Mouse (Mus musculus) lung, postnatal 0 days (tissue): ENCODE results near the gene Lrch3. TPM values are rescaled to one million over a fixed set of nuclear protein-coding genes. Genes with fewer than 3 reads are reported as not detected.
A peak's percentile ranks its signal among the peaks of the same experiment; 100 is the strongest.

Experiments
- ATAC-seq: fragments of 200-750 bp; cut with Nextera tagmentation; 2 replicates; pipeline ENCODE4 v1.8.0; 2017; ENCODE audit warnings: moderate library complexity
- DNase-seq: peaks from one replicate; pipeline ENCODE4 v3.0.0-alpha.2; 2016; ENCODE audit warnings: low spot score
- H3K27ac ChIP-seq: fragments of 300-500 bp; sonication (generic); 2 replicates; pipeline ENCODE4 v1.5.1; 2014; ENCODE audit warnings: antibody characterized with exemption, mild to moderate bottlenecking, low read length, mixed read lengths
- H3K27me3 ChIP-seq: fragments of 300-500 bp; sonication (generic); replicated peaks from 2 replicates; pipeline ENCODE4 v1.6.1; 2014; ENCODE audit warnings: low read length, mixed read lengths; ENCODE audit not compliant: insufficient read depth
- H3K36me3 ChIP-seq: fragments of 300-500 bp; sonication (generic); 2 replicates; pipeline ENCODE4 v1.6.1; 2014; ENCODE audit warnings: low read length, mixed read lengths; ENCODE audit not compliant: insufficient read depth
- H3K4me1 ChIP-seq: fragments of 300-500 bp; sonication (generic); 2 replicates; pipeline ENCODE4 v1.6.1; 2014; ENCODE audit warnings: antibody characterized with exemption, low read depth, low read length, mixed read lengths; ENCODE audit not compliant: insufficient read depth
- H3K4me2 ChIP-seq: fragments of 300-500 bp; sonication (generic); replicated peaks from 2 replicates; pipeline ENCODE4 v1.6.1; 2014; ENCODE audit warnings: low read depth, mild to moderate bottlenecking, low read length, moderate library complexity, mixed read lengths
- H3K4me3 ChIP-seq: fragments of 300-500 bp; sonication (generic); 2 replicates; pipeline ENCODE4 v1.5.1; 2014; ENCODE audit warnings: low read depth, low read length
- H3K9ac ChIP-seq: fragments of 300-500 bp; sonication (generic); replicated peaks from 2 replicates; pipeline ENCODE4 v1.6.1; 2014; ENCODE audit warnings: low read depth, mild to moderate bottlenecking
- H3K9me3 ChIP-seq: fragments of 300-500 bp; sonication (generic); 2 replicates; pipeline ENCODE4 v1.6.1; 2016; ENCODE audit warnings: low read length, mixed read lengths
- CTCF ChIP-seq: IDR thresholded peaks from 2 replicates; pipeline ENCODE4 v1.5.1; 2016; ENCODE audit warnings: antibody characterized with exemption, mild to moderate bottlenecking
- EP300 ChIP-seq: IDR thresholded peaks from 2 replicates; pipeline ENCODE4 v1.6.1; 2016; ENCODE audit warnings: antibody characterized with exemption, mild to moderate bottlenecking, control low read depth
- WGBS: fragments of 180-500 bp; shearing (Covaris S2); extraction: QIAGEN DNeasy Blood & Tissue Kit; methylation state at CpG from one replicate; pipeline ENCODE4 v1.1.7; 2014; 5-methylcytosine and 5-hydroxymethylcytosine counted together
- polyA plus RNA-seq: library from polyadenylated mRNA; unstranded; fragments of >200 nt; fragmentation: Nextera tagmentation; extraction: Ambion mirVana; gene quantifications from 2 replicates; pipeline ENCODE4 v1.2.1, GENCODE M21; 2015

The Lrch3 gene
- polyA plus RNA-seq, 1 experiment from 2014 or later, result 15.7 TPM

DNA sequence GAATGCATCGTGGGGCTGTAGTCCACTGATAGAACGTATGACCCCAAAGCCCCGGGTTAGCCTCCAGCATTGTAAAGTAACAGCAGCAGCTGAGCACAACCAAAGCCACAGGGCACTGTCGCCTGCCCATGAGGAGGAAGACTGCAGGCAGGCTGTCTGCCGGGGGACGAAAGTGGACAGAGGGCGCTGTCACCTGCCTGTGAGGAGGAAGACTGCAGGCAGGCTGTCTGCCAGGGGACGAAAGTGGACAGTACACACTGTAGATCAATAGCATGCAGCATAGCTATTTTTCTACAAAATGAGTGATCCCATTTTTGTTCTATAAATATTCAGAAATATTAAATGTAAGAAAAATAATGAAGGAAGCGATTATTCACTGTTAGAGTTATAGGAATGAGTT, 150.7 kb downstream of the Lrch3 start:
- TF ChIP-seq CTCF (peak; percentile 11; the same call in 1 of the 2 replicates), EP300 (no peak)
- Histone ChIP-seq H3K4me1 (peaks cover 3% of the 10 kb centered on the region; the same call in 1 of the 2 replicates), H3K9me3 (no peaks in the 10 kb centered on the region), H3K36me3 (peaks cover 3% of the 10 kb centered on the region; the same call in 1 of the 2 replicates), H3K4me3 (no peak overlapping the region), H3K4me2 (no peak overlapping the region), H3K9ac (no peak overlapping the region), H3K27me3 (no peaks in the 10 kb centered on the region), H3K27ac (no peak overlapping the region)
- DNase-seq, result no peak
- WGBS, result 79% methylated on average over 9 of the region's 9 CpGs
- no peak for ATAC-seq

Other genes starting within 250 kb of the Lrch3 start
- 4.1 and 5.4 TPM in 2 replicates for gene Muc4, start 178.2 kb upstream of the Lrch3 start, polyA plus RNA-seq
- gene Muc20, start 116.7 kb upstream of the Lrch3 start, polyA plus RNA-seq, result 0.89 and 1.1 TPM in 2 replicates
- 2.1 and 3.0 TPM in 2 replicates for gene Smbd1, start 103.6 kb upstream of the Lrch3 start, polyA plus RNA-seq
- gene Fyttd1, start 36.6 kb upstream of the Lrch3 start, polyA plus RNA-seq, result 63.5 and 70.1 TPM in 2 replicates
- 12.9 and 13.3 TPM in 2 replicates for gene Rubcn, start 36.3 kb upstream of the Lrch3 start, polyA plus RNA-seq
- 6.0 and 7.6 TPM in 2 replicates for gene Iqcg, start 142.1 kb downstream of the Lrch3 start, polyA plus RNA-seq
- gene Rpl35a, start 142.4 kb downstream of the Lrch3 start, polyA plus RNA-seq, result 641 and 670 TPM in 2 replicates
- gene Lmln, start 148.4 kb downstream of the Lrch3 start, polyA plus RNA-seq, result 1.1 TPM in 2 replicates